Mouse (Mus musculus): ENCODE measurements around the gene Nfix.

The Nfix gene

GRCm38 (mm10) chr8:84715893-84716468, 84.2 kb downstream of the Nfix start:
- no peak for DNase-seq (ENCODE audit: low spot score)

- no peak for DNase-seq (ENCODE audit: low spot score)
These were observed 86.0 kb downstream of the Nfix start for GRCm38 (mm10) chr8:84714161-84714560.

DNA sequence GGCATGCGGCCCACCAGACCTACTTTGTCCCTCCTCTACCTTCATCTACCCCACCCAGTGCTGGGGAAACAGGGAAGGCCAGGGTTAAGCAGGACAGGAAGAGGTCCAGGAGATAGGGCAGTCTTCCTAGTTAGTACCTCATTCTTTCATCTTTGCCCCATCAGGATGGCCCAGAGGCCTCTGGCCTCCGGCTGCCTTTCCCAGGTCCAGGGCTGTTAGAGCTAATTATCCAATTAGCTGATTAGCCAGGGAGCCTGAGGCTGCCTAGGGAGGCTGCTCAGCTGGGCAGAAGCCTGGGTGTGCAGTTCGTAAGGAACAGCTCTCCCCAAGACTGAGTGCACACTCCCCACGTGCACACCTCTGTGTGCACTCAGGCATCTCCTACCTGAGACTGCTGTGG, 86.8 kb downstream of the Nfix start:
- DNase-seq (ENCODE audit: low spot score) = no peak

DNA sequence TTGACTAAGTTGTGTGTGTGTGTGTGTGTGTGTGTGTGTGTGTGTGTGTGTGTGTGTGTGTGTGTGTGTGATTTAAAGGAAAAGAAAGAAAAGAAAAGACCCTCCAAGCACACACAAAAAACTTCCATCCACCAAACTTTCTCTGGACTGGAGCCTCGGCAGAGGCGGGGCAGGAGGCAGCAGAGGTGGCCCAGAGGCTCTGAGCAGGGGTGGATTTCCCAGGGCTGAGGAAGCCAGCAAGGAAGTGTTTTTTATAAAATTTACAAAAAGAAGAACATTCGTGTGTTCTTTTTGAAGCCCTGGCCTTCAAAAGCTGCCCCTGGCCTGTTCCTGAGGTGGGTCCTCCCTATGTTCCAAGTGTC, 87.4 kb downstream of the Nfix start:
- no peak for DNase-seq (ENCODE audit: low spot score)

DNA sequence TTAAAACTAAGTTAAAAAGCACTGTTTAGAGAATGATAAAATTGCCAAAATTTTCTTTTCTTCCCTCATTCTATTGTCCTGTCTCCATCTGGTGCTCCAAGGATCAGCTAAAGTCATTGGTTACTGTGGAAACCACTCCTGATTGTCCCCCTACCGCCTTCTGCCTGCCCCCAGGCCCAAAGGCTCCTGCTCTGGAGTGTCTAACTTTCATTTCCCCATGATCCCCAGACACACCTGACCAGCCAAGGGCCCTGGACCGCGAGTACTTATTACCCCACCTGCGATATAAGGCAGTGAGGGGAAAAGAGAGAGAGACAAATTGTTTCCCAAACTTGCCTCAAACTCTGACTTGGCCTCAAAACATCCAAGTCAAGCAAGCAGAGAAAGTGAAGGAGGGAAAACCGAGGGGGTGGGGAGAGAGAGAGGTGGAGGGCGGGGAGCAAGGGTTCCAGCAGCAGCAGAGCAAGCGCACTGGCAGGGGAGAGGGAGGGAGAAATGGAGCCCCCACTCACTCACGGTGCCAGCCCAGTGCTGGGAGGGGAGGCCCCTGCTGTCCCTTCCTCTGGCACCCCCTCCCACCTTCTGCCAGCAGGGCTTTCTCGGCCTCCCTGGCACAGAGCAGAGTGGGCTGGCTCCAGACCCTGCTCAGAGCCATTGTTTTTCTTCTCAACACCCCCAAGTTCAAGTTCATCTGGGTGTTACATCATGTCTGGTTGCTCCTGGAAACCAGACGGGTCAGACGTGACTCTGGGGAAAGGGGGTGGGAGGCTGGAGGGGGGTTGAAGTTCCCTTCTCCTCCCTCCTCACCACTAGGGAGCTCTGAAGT, 88.0 kb downstream of the Nfix start:
- no peak for DNase-seq (ENCODE audit: low spot score)

GRCm38 (mm10) chr8:84711312-84711711, 88.8 kb downstream of the Nfix start:
- no peak for DNase-seq (ENCODE audit: low spot score)

- no peak for DNase-seq (ENCODE audit: low spot score)
These were observed 90.2 kb downstream of the Nfix start for GRCm38 (mm10) chr8:84709931-84710330.

DNA sequence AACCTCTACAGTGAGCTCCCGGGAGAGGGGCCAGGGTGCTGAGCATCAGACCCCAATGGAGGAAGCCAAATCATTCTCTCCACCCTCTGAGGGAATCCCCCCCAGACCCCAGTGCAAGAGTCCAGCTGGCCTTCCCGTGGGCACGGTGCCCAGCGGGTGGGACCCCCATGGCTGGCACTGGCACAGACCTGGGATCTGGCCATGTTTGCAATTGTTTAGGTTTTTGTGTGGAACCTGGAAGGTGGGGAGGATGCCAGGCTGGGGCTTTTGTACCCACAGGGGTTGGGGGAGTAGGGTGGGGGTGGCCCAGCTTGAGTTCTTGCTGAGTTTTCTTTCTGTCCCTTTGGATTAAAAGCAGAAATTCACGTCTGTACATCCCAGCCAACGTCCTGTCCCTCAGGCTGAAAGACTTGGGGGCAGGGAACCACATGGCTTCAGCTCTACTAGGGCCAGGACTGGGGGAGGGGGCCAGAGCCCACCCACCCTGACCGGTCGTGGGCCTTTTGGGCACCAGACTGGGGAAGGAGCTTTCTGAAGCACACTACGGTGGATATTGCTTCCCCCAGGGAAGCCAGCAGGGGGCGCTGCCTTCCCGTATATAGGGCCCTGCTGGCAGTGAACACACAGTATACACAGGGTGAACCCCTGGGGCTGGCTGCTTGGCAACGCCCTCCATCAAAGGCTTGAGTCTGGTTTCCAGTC, 91.2 kb downstream of the Nfix start:
- DNase-seq (ENCODE audit: low spot score) = peak; percentile 85

DNA sequence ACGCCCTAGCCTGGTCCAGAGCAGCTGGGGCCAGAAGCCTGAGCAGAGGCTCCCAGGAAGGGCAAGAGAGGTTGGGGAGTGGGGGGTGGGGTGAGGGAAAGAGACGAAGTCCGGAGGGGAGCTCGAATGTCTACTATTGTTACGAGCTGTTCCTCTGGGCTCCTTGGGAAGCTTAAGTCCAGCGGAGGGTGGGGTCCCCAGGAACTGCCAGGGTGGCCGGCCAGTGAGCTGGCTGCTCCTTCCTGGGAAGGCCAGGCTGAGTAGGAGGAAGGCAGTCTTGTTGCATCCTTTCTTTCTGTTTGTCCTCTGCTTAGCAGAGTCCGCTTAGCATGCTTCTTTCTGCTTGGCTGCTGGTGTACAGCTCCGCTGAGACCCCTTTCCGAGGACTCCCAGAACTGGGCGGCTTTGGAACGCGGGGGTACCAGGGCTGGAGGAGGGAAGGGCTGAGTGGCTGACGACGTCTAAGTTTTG, 92.0 kb downstream of the Nfix start:
- no peak for DNase-seq (ENCODE audit: low spot score)

DNA sequence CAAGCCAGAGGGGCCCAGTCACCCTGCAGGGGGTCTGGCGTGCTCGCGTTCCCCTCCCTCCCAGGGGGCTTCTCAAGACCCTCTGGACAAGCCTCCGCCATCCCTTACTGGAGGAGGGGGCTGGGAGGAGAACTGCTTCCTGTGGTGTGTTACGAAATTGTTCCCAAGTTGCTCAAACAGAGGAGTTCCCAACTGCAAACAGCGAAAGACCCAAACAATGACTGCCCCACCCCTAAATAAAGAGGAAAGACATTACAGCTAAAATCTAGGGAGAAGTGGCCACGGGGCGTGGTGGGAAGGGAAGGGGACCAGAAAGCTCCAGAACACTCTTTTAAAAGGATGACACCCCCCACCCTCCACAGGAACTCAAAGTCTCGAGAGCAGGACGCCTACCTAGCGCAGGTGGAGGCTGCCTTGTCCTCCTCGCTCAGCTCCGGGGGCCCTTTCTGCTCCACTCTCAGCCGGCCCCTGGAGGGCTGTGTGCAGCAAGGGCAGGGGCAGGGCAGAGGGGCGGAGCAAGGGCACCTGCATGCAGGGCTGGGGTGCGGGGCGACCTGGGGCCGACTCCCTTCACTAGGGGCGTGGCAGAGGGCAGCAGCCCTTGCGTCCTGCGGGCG, 92.8 kb downstream of the Nfix start:
- DNase-seq (ENCODE audit: low spot score) = no peak

DNA sequence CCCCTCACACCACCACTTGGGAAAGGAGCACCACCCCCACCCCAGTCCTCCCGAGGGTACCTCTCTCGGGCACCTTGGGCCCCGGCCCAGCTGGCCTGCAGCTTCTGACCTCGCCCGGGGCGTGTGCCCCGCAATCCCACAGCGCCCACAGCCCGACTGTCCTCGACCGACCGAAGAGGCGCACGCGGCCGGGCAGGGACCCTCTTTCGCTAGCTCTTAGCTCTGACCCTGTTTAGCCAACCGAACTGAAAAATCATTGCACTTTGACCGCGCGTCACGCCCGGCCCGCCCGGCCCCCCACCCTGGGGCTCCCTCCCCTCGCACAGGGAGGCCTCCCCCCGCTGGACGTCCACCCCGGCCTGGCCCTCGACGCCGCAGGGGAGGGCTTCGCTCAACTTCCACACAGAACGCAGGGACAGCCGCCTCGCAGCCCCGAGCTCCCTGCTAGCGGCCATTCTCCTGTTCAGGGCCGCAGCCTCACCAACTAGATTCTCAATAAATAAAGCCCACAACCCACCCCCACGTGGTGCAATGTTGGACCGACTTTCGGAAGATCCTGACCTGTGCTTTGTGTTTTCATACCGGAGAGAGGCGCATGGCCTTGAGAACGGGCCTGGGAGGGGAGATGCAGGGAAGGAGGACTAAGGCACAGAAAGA, 93.4 kb downstream of the Nfix start:
- no peak for DNase-seq (ENCODE audit: low spot score)

GRCm38 (mm10) chr8:84705960-84706359, 94.2 kb downstream of the Nfix start:
- no peak for DNase-seq (ENCODE audit: low spot score)

GRCm38 (mm10) chr8:84704867-84705831, 95.0 kb downstream of the Nfix start:
- DNase-seq (ENCODE audit: low spot score) = no peak

GRCm38 (mm10) chr8:84704356-84704755, 95.8 kb downstream of the Nfix start:
- DNase-seq (ENCODE audit: low spot score) = peak; percentile 61

DNA sequence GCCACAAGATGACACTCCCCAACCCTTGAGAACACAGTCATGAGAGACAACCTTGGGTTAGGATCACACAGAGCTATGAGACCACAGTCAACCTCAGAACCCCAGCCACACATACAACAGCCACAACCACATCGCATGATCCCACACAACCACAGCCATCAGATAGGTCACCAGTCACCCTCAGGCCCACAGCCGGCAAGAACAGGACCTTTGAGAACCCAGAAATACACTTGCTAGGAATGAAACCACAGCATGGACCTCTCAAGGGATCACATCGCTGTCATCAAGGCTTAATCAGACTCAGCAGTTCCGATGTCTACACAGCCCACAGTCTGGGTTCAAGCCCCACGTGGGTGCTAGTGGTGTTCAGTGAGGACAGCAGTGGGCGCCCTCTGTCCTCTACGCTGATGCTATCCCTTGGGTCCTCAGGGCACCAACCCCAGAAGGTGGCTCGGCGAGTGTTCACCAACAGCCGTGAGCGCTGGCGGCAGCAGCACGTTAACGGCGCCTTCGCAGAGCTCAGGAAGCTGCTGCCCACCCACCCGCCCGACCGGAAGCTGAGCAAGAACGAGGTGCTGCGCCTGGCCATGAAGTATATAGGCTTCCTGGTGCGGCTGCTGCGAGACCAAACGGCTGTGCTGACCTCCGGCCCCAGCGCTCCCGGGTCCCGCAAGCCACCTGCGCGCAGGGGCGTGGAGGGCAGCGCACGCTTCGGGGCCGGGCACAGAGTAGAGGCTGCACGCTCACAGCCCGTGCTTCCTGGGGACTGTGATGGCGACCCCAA, 96.5 kb downstream of the Nfix start:
- peak; percentile 64 for DNase-seq (ENCODE audit: low spot score)

- no peak for DNase-seq (ENCODE audit: low spot score)
These were observed 97.1 kb downstream of the Nfix start for GRCm38 (mm10) chr8:84702963-84703465.

- DNase-seq (ENCODE audit: low spot score) = no peak
These were observed 97.6 kb downstream of the Nfix start for GRCm38 (mm10) chr8:84702561-84702960.

GRCm38 (mm10) chr8:84700941-84701911, 98.9 kb downstream of the Nfix start, which contains the start of gene Lyl1:
Gene Lyl1, plus strand, starts transcription at chr8:84701457.
- DNase-seq (ENCODE audit: low spot score) = no peak

DNA sequence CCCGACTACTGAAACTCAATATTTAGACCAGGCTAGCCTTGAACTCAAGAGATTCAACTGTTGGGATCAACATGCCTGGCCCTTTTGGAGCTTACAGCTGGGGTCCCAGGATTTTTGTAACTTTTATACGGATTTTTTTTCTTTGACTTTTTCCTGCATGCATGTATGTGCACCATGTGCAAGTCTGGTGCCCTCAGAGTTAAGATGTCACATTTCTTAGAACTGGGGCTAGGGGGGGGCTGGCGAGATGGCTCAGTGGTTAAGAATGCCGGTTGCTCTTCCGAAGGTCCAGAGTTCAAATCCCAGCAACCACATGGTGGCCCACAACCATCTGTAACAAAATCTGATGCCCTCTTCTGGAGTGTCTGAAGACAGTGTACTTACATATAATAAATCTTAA, 99.6 kb downstream of the Nfix start:
- no peak for DNase-seq (ENCODE audit: low spot score)

All from T-cell, adult 2 months (primary cell).